Mouse (Mus musculus): ENCODE data around the gene Rnf17. TPM values are rescaled to one million over a fixed set of nuclear protein-coding genes. Genes with fewer than 3 reads are reported as not detected.

Rnf17 gene
- polyA plus RNA-seq, 1 experiment from 2014 or later, result 1.8 TPM

Other genes starting within 250 kb of the Rnf17 start
- not detected in 2 replicates for gene Gzmg, start 243.0 kb upstream of the Rnf17 start, polyA plus RNA-seq (2015; fragmentation: Nextera tagmentation; extraction: Ambion mirVana)
- gene Gzmn, start 228.0 kb upstream of the Rnf17 start, polyA plus RNA-seq (2015; fragmentation: Nextera tagmentation; extraction: Ambion mirVana), result not detected in 2 replicates
- not detected in 2 replicates for gene Gzmf, start 191.2 kb upstream of the Rnf17 start, polyA plus RNA-seq (2015; fragmentation: Nextera tagmentation; extraction: Ambion mirVana)
- 0.17 and 0.43 TPM in 2 replicates for gene Gzmc, start 167.9 kb upstream of the Rnf17 start, polyA plus RNA-seq (2015; fragmentation: Nextera tagmentation; extraction: Ambion mirVana)
- 0.57 and 1.2 TPM in 2 replicates for gene Gzmb, start 140.3 kb upstream of the Rnf17 start, polyA plus RNA-seq (2015; fragmentation: Nextera tagmentation; extraction: Ambion mirVana)
- 0.11 and 0.19 TPM in 2 replicates for gene Atp12a, start 37.5 kb upstream of the Rnf17 start, polyA plus RNA-seq (2015; fragmentation: Nextera tagmentation; extraction: Ambion mirVana)
- 6.8 and 7.2 TPM in 2 replicates for gene Cenpj, start 172.8 kb downstream of the Rnf17 start, polyA plus RNA-seq (2015; fragmentation: Nextera tagmentation; extraction: Ambion mirVana)
- gene Parp4, start 173.0 kb downstream of the Rnf17 start, polyA plus RNA-seq (2015; fragmentation: Nextera tagmentation; extraction: Ambion mirVana), result 8.4 and 10.8 TPM in 2 replicates

Data from heart, embryonic 16.5 days (tissue).